Mouse (Mus musculus): ENCODE results near the gene Col27a1.

DNA sequence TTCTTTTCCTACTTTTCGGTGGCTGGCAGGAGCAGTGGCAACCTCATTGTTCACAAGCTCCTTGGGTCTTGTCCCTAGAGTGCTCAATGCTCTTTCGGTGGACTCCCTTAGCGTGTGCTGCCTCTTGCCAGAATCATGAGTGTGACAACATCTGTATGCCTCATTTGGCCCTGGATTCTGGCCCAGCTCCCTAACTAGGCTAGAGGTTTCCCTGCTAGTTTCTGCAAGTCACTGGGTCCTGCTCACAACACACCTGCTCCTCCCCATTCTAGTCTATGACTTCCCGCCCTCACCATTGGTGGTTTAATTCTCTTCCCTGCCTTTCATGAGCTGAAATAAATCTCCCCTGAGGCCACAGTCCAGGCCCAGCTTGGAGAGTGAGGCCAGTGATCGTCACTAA lies 14.4 kb upstream of the Col27a1 start:
- TF ChIP-seq MYOG (IDR thresholded peaks at IDR 0.05; ENCODE audit: control insufficient read depth in 1 of 3, insufficient read depth in 1 of 3, insufficient read length in 2 of 3, low read depth in 2 of 3) (no peak), POLR2A (IDR thresholded peaks at IDR 0.05; ENCODE audit: insufficient read length, low read depth) (no peak), MAX (IDR thresholded peaks at IDR 0.05; ENCODE audit: low read depth) (no peak), E2F4 (IDR thresholded peaks at IDR 0.05; ENCODE audit: insufficient read depth) (no peak), USF1 (IDR thresholded peaks at IDR 0.05; ENCODE audit: low read depth) (no peak), MYOD1 (IDR thresholded peaks at IDR 0.05; ENCODE audit: control insufficient read depth in 1 of 3, insufficient read length in 2 of 3, low read depth in 2 of 3) (no peak), SRF (IDR thresholded peaks at IDR 0.05; ENCODE audit: control insufficient read depth, insufficient read length, low read depth) (no peak), POLR2AphosphoS2 (IDR thresholded peaks at IDR 0.05; ENCODE audit: insufficient read length, low read depth) (no peak), TCF3 (IDR thresholded peaks at IDR 0.05; ENCODE audit: insufficient read length, low read depth) (no peak), CEBPB (IDR thresholded peaks at IDR 0.05; ENCODE audit: insufficient read depth, poor library complexity, severe bottlenecking) (no peak), TCF12 (IDR thresholded peaks at IDR 0.05; ENCODE audit: insufficient read depth, poor library complexity, severe bottlenecking) (no peak), REST (IDR thresholded peaks at IDR 0.05; ENCODE audit: insufficient read depth, insufficient read length) (no peak)
